Mouse (Mus musculus) skeletal muscle tissue, adult 2 months (tissue): ENCODE measurements around the gene Oaz1.
"Not testable (repeated sequence)": the region's sequence is repeated elsewhere in the genome, so short reads cannot be mapped to it uniquely, and the experiment has no call there.

ENCODE experiments used
- DNase-seq: peaks from one replicate; pipeline ENCODE4 v3.0.0-alpha.2; 2012; ENCODE audit warnings: low read depth, low spot score

Oaz1 gene

GRCm38 (mm10) chr10:80802204-80802912 lies 24.1 kb upstream of the Oaz1 start:
- no peak for DNase-seq

GRCm38 (mm10) chr10:80802996-80803395 lies 23.5 kb upstream of the Oaz1 start:
- no peak for DNase-seq

- no peak for DNase-seq
Observed at GRCm38 (mm10) chr10:80804340-80804739, 22.1 kb upstream of the Oaz1 start.

GRCm38 (mm10) chr10:80804916-80805315 lies 21.5 kb upstream of the Oaz1 start, which contains the start of gene Amh:
Gene Amh (plus strand): TSS chr10:80805243.
- DNase-seq: no peak

- no peak for DNase-seq
Observed at GRCm38 (mm10) chr10:80805322-80805721, 21.1 kb upstream of the Oaz1 start.

- peak; percentile 59 for DNase-seq
Observed at GRCm38 (mm10) chr10:80805925-80806324, 20.5 kb upstream of the Oaz1 start.

- DNase-seq: no peak
Observed at GRCm38 (mm10) chr10:80806341-80807056, 20.0 kb upstream of the Oaz1 start.

GRCm38 (mm10) chr10:80807057-80807627 lies 19.3 kb upstream of the Oaz1 start:
- peak; percentile 87 for DNase-seq

- no peak for DNase-seq
Observed at GRCm38 (mm10) chr10:80808099-80808984, 18.1 kb upstream of the Oaz1 start.

GRCm38 (mm10) chr10:80808985-80809632 lies 17.3 kb upstream of the Oaz1 start:
- no peak for DNase-seq

- DNase-seq: no peak
Observed at GRCm38 (mm10) chr10:80810084-80810483, 16.4 kb upstream of the Oaz1 start.

- peak; percentile 79 for DNase-seq
Observed at GRCm38 (mm10) chr10:80812391-80813041, 13.9 kb upstream of the Oaz1 start.

GRCm38 (mm10) chr10:80813366-80813765 lies 13.1 kb upstream of the Oaz1 start, which contains the start of gene Jsrp1:
Gene Jsrp1 (minus strand): TSS chr10:80813498.
- DNase-seq: peak; percentile 93

GRCm38 (mm10) chr10:80814800-80815199 lies 11.7 kb upstream of the Oaz1 start:
- no peak for DNase-seq

- not testable (repeated sequence) for DNase-seq
Observed at GRCm38 (mm10) chr10:80816303-80816702, 10.2 kb upstream of the Oaz1 start.

GRCm38 (mm10) chr10:80817164-80817563 lies 9.3 kb upstream of the Oaz1 start:
- DNase-seq: no peak

- not testable (repeated sequence) for DNase-seq
Observed at GRCm38 (mm10) chr10:80817955-80818354, 8.5 kb upstream of the Oaz1 start.

- DNase-seq: no peak
Observed at GRCm38 (mm10) chr10:80818599-80819281, 7.7 kb upstream of the Oaz1 start.

GRCm38 (mm10) chr10:80819406-80819805 lies 7.0 kb upstream of the Oaz1 start:
- DNase-seq: no peak

- DNase-seq: no peak
Observed at GRCm38 (mm10) chr10:80821991-80822390, 4.5 kb upstream of the Oaz1 start.
